Mouse (Mus musculus): ENCODE measurements at regions not wholly inside any gene's neighbourhood (a gene's known extent, or its start where the extent isn't known, plus 50 kb on each side); places are given as distances from the start of the nearest gene placed in this dataset.

GRCm38 (mm10) chr13:16343280-16343945 lies 331.8 kb downstream of the Inhba start:
- Histone ChIP-seq H3K4me1 (ENCODE audit: control insufficient read depth, insufficient read depth, low read length) (no peaks in the 10 kb centered on the region), H3K27ac (ENCODE audit: insufficient read depth, low read length) (no peak overlapping the region), H3K4me3 (ENCODE audit: insufficient read depth, low read length) (no peak overlapping the region)
- TF ChIP-seq CTCF (IDR thresholded peaks at IDR 0.05; ENCODE audit: borderline replicate concordance, insufficient read depth, low read length) (no peak), POLR2A (IDR thresholded peaks at IDR 0.05; ENCODE audit: low read depth, low read length) (no peak)

GRCm38 (mm10) chr13:16349353-16349752 lies 337.7 kb downstream of the Inhba start:
- H3K4me3 ChIP-seq (ENCODE audit: insufficient read depth, low read length) = no peak overlapping the region
- no peak overlapping the region for H3K27ac ChIP-seq (ENCODE audit: insufficient read depth, low read length)

GRCm38 (mm10) chr13:16350061-16350460 lies 338.4 kb downstream of the Inhba start:
- Histone ChIP-seq H3K4me3 (ENCODE audit: insufficient read depth, low read length) (no peak overlapping the region), H3K27ac (ENCODE audit: insufficient read depth, low read length) (no peak overlapping the region), H3K4me1 (ENCODE audit: control insufficient read depth, insufficient read depth, low read length) (no peaks in the 10 kb centered on the region)
- TF ChIP-seq CTCF (IDR thresholded peaks at IDR 0.05; ENCODE audit: borderline replicate concordance, insufficient read depth, low read length) (no peak), POLR2A (IDR thresholded peaks at IDR 0.05; ENCODE audit: low read depth, low read length) (no peak)

More at GRCm38 (mm10) chr13:16349353-16349752, 337.7 kb downstream of the Inhba start:
- TF ChIP-seq POLR2A (IDR thresholded peaks at IDR 0.05; ENCODE audit: low read depth, low read length) (no peak), CTCF (IDR thresholded peaks at IDR 0.05; ENCODE audit: borderline replicate concordance, insufficient read depth, low read length) (no peak)
- H3K4me1 ChIP-seq (ENCODE audit: control insufficient read depth, insufficient read depth, low read length) = no peaks in the 10 kb centered on the region

DNA sequence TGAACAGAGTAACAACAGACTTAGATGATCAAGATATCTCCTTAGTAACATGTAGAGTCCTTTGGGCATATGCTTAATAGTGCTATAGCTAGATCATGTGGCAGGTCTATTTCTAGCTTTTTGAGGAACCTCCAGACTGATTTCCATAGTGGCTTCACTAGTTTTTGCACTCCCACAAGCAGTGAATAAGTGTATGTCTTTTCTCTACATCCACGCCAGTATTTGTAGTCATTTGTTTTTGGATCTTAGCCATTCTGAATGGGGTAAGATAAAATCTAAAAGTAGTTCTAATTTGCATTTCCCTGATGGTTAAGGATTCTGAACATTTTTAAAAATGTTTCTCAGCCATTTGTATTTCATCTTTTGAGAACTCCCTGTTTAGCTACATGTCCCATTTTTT lies 343.7 kb downstream of the Inhba start:
- Histone ChIP-seq H3K4me1 (ENCODE audit: control insufficient read depth, insufficient read depth, low read length) (no peaks in the 10 kb centered on the region), H3K4me3 (ENCODE audit: insufficient read depth, low read length) (no peak overlapping the region), H3K27ac (ENCODE audit: insufficient read depth, low read length) (no peak overlapping the region)
- TF ChIP-seq CTCF (IDR thresholded peaks at IDR 0.05; ENCODE audit: borderline replicate concordance, insufficient read depth, low read length) = no peak
- no peak for TF ChIP-seq POLR2A (IDR thresholded peaks at IDR 0.05; ENCODE audit: low read depth, low read length)

DNA sequence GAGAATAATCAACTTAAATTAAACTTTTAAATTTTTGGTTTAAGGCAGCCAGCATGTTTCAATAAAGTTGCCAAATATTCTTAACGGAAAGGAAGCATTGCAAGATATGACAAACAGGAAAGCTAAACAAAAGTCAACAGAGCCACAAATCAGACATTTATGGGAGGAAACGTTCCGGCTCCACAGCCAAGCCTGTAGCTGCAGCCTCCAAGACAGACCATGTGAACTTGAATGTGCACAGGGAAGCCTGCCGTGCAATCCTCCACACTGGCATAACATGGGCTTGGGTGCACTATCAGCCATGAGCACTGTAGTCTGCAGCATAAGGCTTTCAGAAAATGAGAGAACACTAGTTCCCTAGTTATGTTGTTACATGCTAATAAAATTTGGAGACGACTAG lies 367.8 kb downstream of the Inhba start:
- Histone ChIP-seq H3K4me3 (ENCODE audit: insufficient read depth, low read length) (no peak overlapping the region), H3K27ac (ENCODE audit: insufficient read depth, low read length) (no peak overlapping the region), H3K4me1 (ENCODE audit: control insufficient read depth, insufficient read depth, low read length) (no peaks in the 10 kb centered on the region)
- no peak for TF ChIP-seq POLR2A (IDR thresholded peaks at IDR 0.05; ENCODE audit: low read depth, low read length)
- no peak for TF ChIP-seq CTCF (IDR thresholded peaks at IDR 0.05; ENCODE audit: borderline replicate concordance, insufficient read depth, low read length)

- TF ChIP-seq CTCF (IDR thresholded peaks at IDR 0.05; ENCODE audit: borderline replicate concordance, insufficient read depth, low read length) = no peak
- Histone ChIP-seq H3K4me1 (ENCODE audit: control insufficient read depth, insufficient read depth, low read length) (no peaks in the 10 kb centered on the region), H3K4me3 (ENCODE audit: insufficient read depth, low read length) (no peak overlapping the region), H3K27ac (ENCODE audit: insufficient read depth, low read length) (no peak overlapping the region)
Observed at GRCm38 (mm10) chr13:16379949-16380348, 368.3 kb downstream of the Inhba start.

- no peaks in the 10 kb centered on the region for H3K4me1 ChIP-seq (ENCODE audit: control insufficient read depth, insufficient read depth, low read length)
- no peak overlapping the region for H3K4me3 ChIP-seq (ENCODE audit: insufficient read depth, low read length)
- H3K27ac ChIP-seq (ENCODE audit: insufficient read depth, low read length) = no peak overlapping the region
- TF ChIP-seq POLR2A (IDR thresholded peaks at IDR 0.05; ENCODE audit: low read depth, low read length) (no peak), CTCF (IDR thresholded peaks at IDR 0.05; ENCODE audit: borderline replicate concordance, insufficient read depth, low read length) (no peak)
Observed at GRCm38 (mm10) chr13:16382936-16383511, 371.4 kb downstream of the Inhba start.

DNA sequence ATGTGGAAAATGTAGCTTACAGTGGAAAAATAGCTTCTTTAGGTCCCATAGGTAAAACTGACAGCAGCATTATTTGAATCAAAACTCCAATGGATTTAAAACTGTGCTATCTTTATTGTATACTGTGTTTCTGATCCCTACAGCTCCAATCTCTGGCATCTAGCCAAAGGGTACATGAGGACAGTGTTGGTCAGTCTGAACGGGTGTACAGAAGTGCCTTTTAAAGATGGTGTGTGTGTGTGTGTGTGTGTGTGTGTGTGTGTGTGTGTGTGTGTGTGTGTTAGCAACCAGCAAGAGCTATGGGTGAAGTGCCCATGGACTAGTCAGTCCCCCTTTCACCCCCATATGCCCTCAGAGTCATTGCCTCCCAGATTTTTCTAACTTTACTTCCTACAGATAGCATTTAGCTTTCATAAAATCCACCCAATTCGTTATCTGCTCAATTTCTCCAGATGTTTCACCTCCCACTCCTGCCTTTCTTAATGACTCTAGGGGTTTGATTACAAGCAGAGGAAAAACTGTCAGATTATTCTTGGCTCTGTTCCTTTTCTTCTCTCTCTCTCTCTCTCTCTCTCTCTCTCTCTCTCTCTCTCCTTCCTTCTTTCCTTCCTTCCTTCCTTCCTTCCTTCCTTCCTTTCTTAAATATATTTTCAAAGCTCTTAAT lies 404.8 kb downstream of the Inhba start:
- Histone ChIP-seq H3K4me3 (ENCODE audit: insufficient read depth, low read length) (no peak overlapping the region), H3K27ac (ENCODE audit: insufficient read depth, low read length) (no peak overlapping the region), H3K4me1 (ENCODE audit: control insufficient read depth, insufficient read depth, low read length) (no peaks in the 10 kb centered on the region)
- no peak for TF ChIP-seq POLR2A (IDR thresholded peaks at IDR 0.05; ENCODE audit: low read depth, low read length)
- no peak for TF ChIP-seq CTCF (IDR thresholded peaks at IDR 0.05; ENCODE audit: borderline replicate concordance, insufficient read depth, low read length)

DNA sequence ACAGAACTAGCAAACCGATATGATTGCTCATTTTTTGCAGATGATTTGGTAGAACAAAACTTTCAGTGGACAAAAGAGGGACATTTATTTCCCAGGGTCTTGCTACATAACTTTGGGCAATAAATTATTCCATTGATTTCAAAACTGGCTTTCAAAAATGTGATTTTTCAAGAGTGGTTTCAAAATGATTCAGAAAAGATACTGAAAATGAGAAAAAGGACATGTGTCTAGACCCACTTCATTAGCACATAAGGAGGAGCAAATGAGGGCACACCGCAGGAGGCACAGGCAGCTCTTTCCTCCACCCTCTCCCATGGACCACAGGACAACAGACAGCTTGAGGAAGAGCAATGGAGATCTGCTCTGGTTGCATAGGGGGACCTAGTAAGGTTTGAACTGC lies 412.5 kb downstream of the Inhba start:
- Histone ChIP-seq H3K4me1 (ENCODE audit: control insufficient read depth, insufficient read depth, low read length) (no peaks in the 10 kb centered on the region), H3K4me3 (ENCODE audit: insufficient read depth, low read length) (no peak overlapping the region), H3K27ac (ENCODE audit: insufficient read depth, low read length) (no peak overlapping the region)
- TF ChIP-seq POLR2A (IDR thresholded peaks at IDR 0.05; ENCODE audit: low read depth, low read length) = no peak
- no peak for TF ChIP-seq CTCF (IDR thresholded peaks at IDR 0.05; ENCODE audit: borderline replicate concordance, insufficient read depth, low read length)

DNA sequence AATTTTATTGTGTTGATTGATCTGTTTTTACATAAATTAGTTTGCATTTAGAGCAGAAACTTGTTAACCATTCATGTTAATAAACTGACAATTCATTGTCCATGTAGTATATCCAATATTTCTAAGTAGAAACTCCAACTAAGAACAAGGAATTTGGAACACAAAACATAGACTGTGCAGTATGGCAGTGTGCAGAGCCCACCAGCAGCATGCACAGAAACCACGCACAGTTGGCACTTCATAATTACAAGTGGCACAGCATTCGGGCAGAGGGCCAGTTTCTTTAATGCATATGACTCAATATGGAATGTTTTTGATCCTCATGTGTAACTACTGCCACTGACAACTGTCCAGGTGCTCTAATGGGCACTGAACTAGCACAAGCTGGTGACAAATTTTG lies 423.8 kb downstream of the Inhba start:
- Histone ChIP-seq H3K4me1 (ENCODE audit: control insufficient read depth, insufficient read depth, low read length) (0 out of 2 replicates have a peak, but pooled peaks cover 2% of the 10 kb centered on the region), H3K4me3 (ENCODE audit: insufficient read depth, low read length) (no peak overlapping the region), H3K27ac (ENCODE audit: insufficient read depth, low read length) (no peak overlapping the region)
- TF ChIP-seq CTCF (IDR thresholded peaks at IDR 0.05; ENCODE audit: borderline replicate concordance, insufficient read depth, low read length) (no peak), POLR2A (IDR thresholded peaks at IDR 0.05; ENCODE audit: low read depth, low read length) (no peak)
